ENCODE assay signal across 18 mouse cellular contexts in the genomic region with DNA sequence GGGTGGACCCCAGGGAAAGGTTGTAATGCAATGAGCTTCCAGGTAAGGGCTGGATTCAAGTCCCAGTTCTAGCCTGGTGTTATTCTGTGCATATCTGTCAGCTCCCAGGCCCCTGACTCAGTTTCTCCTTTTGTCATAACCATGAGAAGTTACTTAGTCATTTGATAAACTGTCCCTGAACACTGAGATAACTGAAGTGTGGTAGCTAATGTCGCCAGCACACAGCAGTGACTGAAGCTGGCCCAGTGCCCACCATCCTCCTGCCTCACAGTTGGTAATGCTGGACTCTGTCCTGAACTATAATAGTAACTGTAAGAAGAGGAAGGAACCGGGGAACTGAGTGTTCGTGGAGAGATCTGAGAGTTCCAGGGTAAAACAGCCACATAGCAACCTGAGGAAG. TPM values are rescaled to one million over a fixed set of nuclear protein-coding genes. Genes with fewer than 3 reads are reported as not detected.
DNase-seq lines count a peak whose midpoint lies in the region; ATAC-seq and TF ChIP-seq lines count a peak whose summit lies in the region.
"Had no signal": no experiment of that assay in that cellular context is flagged by ENCODE, and none has a peak within 500 bp of the region (broad histone marks: within the 10 kb centered on the region; RNA-seq: fewer than 3 reads in every experiment).

No protein-coding gene starts in this region.

- ATAC-seq in neural tube, embryonic 13.5 days (ENCODE audit: low read depth), result no peak
- ATAC-seq in stomach, embryonic 16.5 days (ENCODE audit: insufficient read depth, low FRiP score), result no peak
- ATAC-seq: forebrain, embryonic 16.5 days; Patski had no signal

- DNase-seq in cerebellum, postnatal 14 days, result peak; percentile 36 to 53
- no peak for DNase-seq in cerebellum, adult 11 months
- DNase-seq in kidney, postnatal 10 days, result peak; percentile 40
- DNase-seq in kidney, adult 2 months, result no peak
- no peak for DNase-seq in neural tube, embryonic 10.5 days (ENCODE audit: extremely low spot score, low spot score)
- no peak for DNase-seq in urinary bladder, postnatal 25 days (ENCODE audit: low spot score)
- DNase-seq: cerebellum, adult 2 months; gastrocnemius, postnatal 25 days had no signal

- H3K36me3 ChIP-seq in kidney, adult 2 months (ENCODE audit: control insufficient read depth, insufficient read depth, low read length), result no peaks in the 10 kb centered on the region
- no peaks in the 10 kb centered on the region for H3K36me3 ChIP-seq in neural tube, embryonic 13.5 days
- H3K36me3 ChIP-seq in stomach, embryonic 16.5 days (ENCODE audit: control insufficient read depth, insufficient read depth, low read length), result no peaks in the 10 kb centered on the region
- H3K36me3 ChIP-seq: embryonic facial prominence, embryonic 13.5 days; forebrain, embryonic 12.5 days; heart, embryonic 12.5 days; hindbrain, embryonic 10.5 days; hindbrain, embryonic 15.5 days had no signal

- H3K27me3 ChIP-seq in kidney, adult 2 months (replicated peaks; ENCODE audit: control insufficient read depth, insufficient read depth, low read length), result no peaks in the 10 kb centered on the region
- peaks cover 18% of the 10 kb centered on the region; the same call in 1 of the 2 replicates for H3K27me3 ChIP-seq in neural tube, embryonic 13.5 days
- 0 out of 2 replicates have a peak, but pooled peaks cover 2% of the 10 kb centered on the region for H3K27me3 ChIP-seq in stomach, embryonic 16.5 days (ENCODE audit: control insufficient read depth, insufficient read depth, low read length)
- H3K27me3 ChIP-seq: embryonic facial prominence, embryonic 13.5 days; Patski had no signal

- 67% methylated on average over 3 of the region's 3 CpGs for WGBS in kidney, adult 2 months
- WGBS in neural tube, embryonic 13.5 days, result 67% methylated on average over 3 of the region's 3 CpGs
- 81% methylated on average over 3 of the region's 3 CpGs for WGBS in stomach, embryonic 16.5 days

- no peak overlapping the region for H3K4me3 ChIP-seq in kidney, adult 2 months (ENCODE audit: insufficient read depth, low read depth, low read length)
- no peak overlapping the region for H3K4me3 ChIP-seq in neural tube, embryonic 13.5 days
- no peak overlapping the region for H3K4me3 ChIP-seq in stomach, embryonic 16.5 days (replicated peaks; ENCODE audit: low read length)
- H3K4me3 ChIP-seq: embryonic facial prominence, embryonic 13.5 days; forebrain, embryonic 12.5 days; heart, embryonic 12.5 days; hindbrain, embryonic 10.5 days; hindbrain, embryonic 15.5 days had no signal

- H3K4me1 ChIP-seq in kidney, adult 2 months (ENCODE audit: control insufficient read depth, insufficient read depth, low read length), result no peaks in the 10 kb centered on the region
- peaks cover 37% of the 10 kb centered on the region for H3K4me1 ChIP-seq in neural tube, embryonic 13.5 days (replicated peaks)
- peaks cover 22% of the 10 kb centered on the region for H3K4me1 ChIP-seq in stomach, embryonic 16.5 days (ENCODE audit: control insufficient read depth, insufficient read depth, low read length)

- no peak overlapping the region for H3K27ac ChIP-seq in kidney, adult 2 months (ENCODE audit: insufficient read depth, low read depth, low read length)
- 0 out of 2 replicates have a peak overlapping the region, but pooled peaks have one; percentile 74 for H3K27ac ChIP-seq in neural tube, embryonic 13.5 days (replicated peaks)
- H3K27ac ChIP-seq in stomach, embryonic 16.5 days (ENCODE audit: low read length), result no peak overlapping the region
- H3K27ac ChIP-seq: embryonic facial prominence, embryonic 13.5 days; forebrain, embryonic 12.5 days; hindbrain, embryonic 15.5 days had no signal

- H3K9ac ChIP-seq in neural tube, embryonic 13.5 days, result no peak overlapping the region
- H3K9ac ChIP-seq in stomach, embryonic 16.5 days (ENCODE audit: low read length), result no peak overlapping the region
- H3K9ac ChIP-seq: forebrain, embryonic 12.5 days; heart, embryonic 12.5 days; hindbrain, embryonic 15.5 days had no signal

- TF ChIP-seq POLR2A in kidney, adult 2 months (IDR thresholded peaks at IDR 0.05; ENCODE audit: low read depth, low read length), result no peak

- no peaks in the 10 kb centered on the region for H3K9me3 ChIP-seq in neural tube, embryonic 13.5 days
- no peaks in the 10 kb centered on the region for H3K9me3 ChIP-seq in stomach, embryonic 16.5 days (replicated peaks; ENCODE audit: control insufficient read depth, low read length)
- H3K9me3 ChIP-seq: embryonic facial prominence, embryonic 13.5 days; forebrain, embryonic 12.5 days; heart, embryonic 12.5 days; hindbrain, embryonic 10.5 days; hindbrain, embryonic 15.5 days had no signal

- TF ChIP-seq CTCF in kidney, adult 2 months (conservative IDR thresholded peaks at IDR 0.05; ENCODE audit: insufficient read depth, insufficient read length, low read depth, low read length), result no peak

- H3K4me2 ChIP-seq in neural tube, embryonic 13.5 days, result no peak overlapping the region
- 0 out of 2 replicates have a peak overlapping the region, but pooled peaks have one; percentile 63 for H3K4me2 ChIP-seq in stomach, embryonic 16.5 days (ENCODE audit: low read depth, low read length)
- H3K4me2 ChIP-seq: forebrain, embryonic 12.5 days; heart, embryonic 12.5 days; hindbrain, embryonic 15.5 days had no signal

RNA-seq across cellular contexts. Expression of a gene that starts 2.2 kb away (rescaled TPM):
- polyA plus RNA-seq in kidney, adult 2 months (2012; rRNA removed), result 1.7 and 2.7 TPM in 2 replicates
- polyA plus RNA-seq in neural tube, embryonic 13.5 days (2015; fragmentation: Nextera tagmentation; extraction: Ambion mirVana), result 8.5 and 9.1 TPM in 2 replicates
- 11.9 and 14.3 TPM in 2 replicates for polyA plus RNA-seq in stomach, embryonic 16.5 days (2015; fragmentation: Nextera tagmentation; extraction: Ambion mirVana)

RNA-seq across cellular contexts. Expression of a gene that starts 19.2 kb away (rescaled TPM):
- polyA plus RNA-seq in kidney, adult 2 months (2012; rRNA removed), result 60.6 and 71.7 TPM in 2 replicates
- polyA plus RNA-seq in neural tube, embryonic 13.5 days (2015; fragmentation: Nextera tagmentation; extraction: Ambion mirVana), result 67.4 and 74.2 TPM in 2 replicates
- 106 and 116 TPM in 2 replicates for polyA plus RNA-seq in stomach, embryonic 16.5 days (2015; fragmentation: Nextera tagmentation; extraction: Ambion mirVana)

RNA-seq across cellular contexts. Expression of a gene that starts 24.4 kb away (rescaled TPM):
- polyA plus RNA-seq in kidney, adult 2 months (2012; rRNA removed), result 3.8 and 4.1 TPM in 2 replicates
- 10.9 and 11.1 TPM in 2 replicates for polyA plus RNA-seq in neural tube, embryonic 13.5 days (2015; fragmentation: Nextera tagmentation; extraction: Ambion mirVana)
- 0.50 and 0.71 TPM in 2 replicates for polyA plus RNA-seq in stomach, embryonic 16.5 days (2015; fragmentation: Nextera tagmentation; extraction: Ambion mirVana)
- polyA plus RNA-seq: activated CD4-positive, CD25-positive, alpha-beta regulatory T cell, adult 4 months had no signal

RNA-seq across cellular contexts. Expression of a gene that starts 42.7 kb away (rescaled TPM):
- 9.9 and 16.1 TPM in 2 replicates for polyA plus RNA-seq in kidney, adult 2 months (2012; rRNA removed)
- polyA plus RNA-seq in neural tube, embryonic 13.5 days (2015; fragmentation: Nextera tagmentation; extraction: Ambion mirVana), result 0.22 TPM in 1 of 2 replicates, not detected in the other
- 1.3 and 1.4 TPM in 2 replicates for polyA plus RNA-seq in stomach, embryonic 16.5 days (2015; fragmentation: Nextera tagmentation; extraction: Ambion mirVana)
- polyA plus RNA-seq: forebrain, embryonic 16.5 days; heart, embryonic 12.5 days; hindbrain, embryonic 10.5 days had no signal

RNA-seq across cellular contexts. Expression of a gene that starts 47.1 kb away (rescaled TPM):
- 8.4 and 10.1 TPM in 2 replicates for polyA plus RNA-seq in kidney, adult 2 months (2012; rRNA removed)
- polyA plus RNA-seq in neural tube, embryonic 13.5 days (2015; fragmentation: Nextera tagmentation; extraction: Ambion mirVana), result 0.83 and 0.93 TPM in 2 replicates
- polyA plus RNA-seq in stomach, embryonic 16.5 days (2015; fragmentation: Nextera tagmentation; extraction: Ambion mirVana), result 0.62 and 1.2 TPM in 2 replicates
- polyA plus RNA-seq: activated CD4-positive, CD25-positive, alpha-beta regulatory T cell, adult 4 months; forebrain, embryonic 12.5 days had no signal

Comparison
In these comparisons a context has a peak if more than half of its experiments do, and no peak if none do; other contexts are left out.
1. DNase-seq: peak in cerebellum, postnatal 14 days (2 of 2) and kidney, postnatal 10 days (single experiment); none in cerebellum, adult 11 months (single experiment), kidney, adult 2 months (single experiment), neural tube, embryonic 10.5 days (single experiment) and urinary bladder, postnatal 25 days (single experiment).